Comparison of ENCODE assay signal across 8 mouse cellular contexts in the genomic region with DNA sequence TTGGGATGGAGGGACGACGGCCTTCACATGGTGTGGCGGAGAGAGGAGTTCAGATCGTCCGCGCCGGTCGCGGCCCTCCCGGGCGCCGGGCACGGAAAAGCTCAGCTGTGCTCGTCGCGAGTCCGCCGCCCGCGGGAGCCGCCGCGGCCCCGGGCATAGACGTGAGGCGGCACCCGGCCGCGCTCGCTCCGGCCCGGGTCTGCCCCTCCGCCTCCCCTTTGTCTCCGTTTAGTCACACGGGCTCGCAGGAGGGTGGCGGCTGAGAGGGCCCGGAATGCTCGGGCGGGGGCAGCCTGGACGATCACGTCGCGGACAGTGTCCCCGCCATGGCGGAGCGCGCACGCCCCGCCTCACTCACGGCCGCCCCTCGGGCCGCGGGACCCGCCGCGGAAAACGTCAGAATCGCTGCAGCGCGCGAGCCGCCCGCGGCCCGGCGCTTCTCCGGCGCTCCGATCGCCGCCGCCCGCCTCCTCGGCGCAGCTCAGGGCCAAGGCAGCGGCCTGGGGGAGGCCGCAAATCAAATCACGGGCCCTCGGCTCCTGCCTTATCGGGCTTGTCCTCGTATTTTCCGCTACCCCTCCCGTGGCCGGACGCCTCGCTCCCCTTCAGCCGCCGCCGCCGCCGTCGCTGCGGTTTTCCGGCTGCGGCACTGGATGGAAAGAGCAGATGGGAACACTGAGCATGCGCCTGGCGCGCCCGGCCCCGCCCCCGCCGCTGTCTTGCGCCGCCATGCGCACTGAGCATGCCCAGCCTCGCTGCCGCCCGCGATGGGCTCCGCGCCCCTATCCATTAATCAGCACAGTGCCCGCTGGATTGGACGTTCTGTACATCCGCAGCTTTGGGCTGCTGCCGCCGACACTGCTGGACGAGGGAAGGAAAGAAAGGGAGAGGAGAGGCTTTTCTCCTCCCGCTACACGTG. TPM values are rescaled to one million over a fixed set of nuclear protein-coding genes. Genes with fewer than 3 reads are reported as not detected.
DNase-seq lines count a peak whose midpoint lies in the region; ATAC-seq and TF ChIP-seq lines count a peak whose summit lies in the region.

A gene (minus strand): TSS at position 651 of the 919 bp plus-strand sequence.

- TF ChIP-seq CTCF in bone marrow, adult 2 months (IDR thresholded peaks at IDR 0.05; ENCODE audit: control insufficient read depth, insufficient read depth, low read length): no peak
- TF ChIP-seq CTCF in spleen, adult 2 months (IDR thresholded peaks at IDR 0.05; ENCODE audit: extremely low read depth, insufficient read depth, insufficient read length, insufficient replicate concordance): no peak

- H3K9me3 ChIP-seq in embryonic facial prominence, embryonic 14.5 days (ENCODE audit: control insufficient read depth, low read length): no peaks in the 10 kb centered on the region
- no peaks in the 10 kb centered on the region for H3K9me3 ChIP-seq in limb, embryonic 14.5 days (ENCODE audit: control insufficient read depth, low read length)
- no peaks in the 10 kb centered on the region for H3K9me3 ChIP-seq in midbrain, embryonic 16.5 days (replicated peaks; ENCODE audit: control insufficient read depth, low read length, poor library complexity, severe bottlenecking)

- peak within 1 kb of the TSS; percentile 92 for H3K4me3 ChIP-seq in bone marrow, adult 2 months (replicated peaks; ENCODE audit: control insufficient read depth, low read depth, low read length)
- H3K4me3 ChIP-seq in embryonic facial prominence, embryonic 14.5 days (ENCODE audit: low read depth, low read length): peak within 1 kb of the TSS; percentile 88
- peak within 1 kb of the TSS; percentile 95 for H3K4me3 ChIP-seq in limb, embryonic 14.5 days (replicated peaks; ENCODE audit: low read length)
- H3K4me3 ChIP-seq in midbrain, embryonic 16.5 days (ENCODE audit: low read depth, low read length): peak within 1 kb of the TSS; percentile 79
- H3K4me3 ChIP-seq in spleen, adult 2 months (ENCODE audit: extremely low read depth, insufficient read depth, insufficient read length): peak within 1 kb of the TSS; percentile 97

- H3K9ac ChIP-seq in embryonic facial prominence, embryonic 14.5 days (ENCODE audit: low read depth, low read length): peak within 1 kb of the TSS; percentile 94
- peak within 1 kb of the TSS; percentile 93 for H3K9ac ChIP-seq in limb, embryonic 14.5 days (ENCODE audit: low read depth, low read length, severe bottlenecking)
- peak within 1 kb of the TSS; percentile 89 for H3K9ac ChIP-seq in midbrain, embryonic 16.5 days (ENCODE audit: low read depth, low read length)

- no peaks in the 10 kb centered on the region for H3K27me3 ChIP-seq in embryonic facial prominence, embryonic 14.5 days (replicated peaks; ENCODE audit: control insufficient read depth, insufficient read depth, low read length)
- no peaks in the 10 kb centered on the region for H3K27me3 ChIP-seq in limb, embryonic 14.5 days (ENCODE audit: control insufficient read depth, insufficient read depth, low read length)
- no peaks in the 10 kb centered on the region for H3K27me3 ChIP-seq in midbrain, embryonic 16.5 days (ENCODE audit: control insufficient read depth, insufficient read depth, low read depth, low read length)
- H3K27me3 ChIP-seq in spleen, adult 2 months (ENCODE audit: control insufficient read depth, insufficient read depth, low read length): no peaks in the 10 kb centered on the region

- peak within 1 kb of the TSS; percentile 91 for H3K27ac ChIP-seq in bone marrow, adult 2 months (ENCODE audit: control insufficient read depth, insufficient read depth, low read depth, low read length, poor library complexity)
- H3K27ac ChIP-seq in embryonic facial prominence, embryonic 14.5 days (replicated peaks; ENCODE audit: low read depth, low read length): peak within 1 kb of the TSS; percentile 96
- peak within 1 kb of the TSS; percentile 95 for H3K27ac ChIP-seq in limb, embryonic 14.5 days (replicated peaks; ENCODE audit: low read depth, low read length)
- H3K27ac ChIP-seq in midbrain, embryonic 16.5 days (ENCODE audit: low read length): peak within 1 kb of the TSS; percentile 98
- peak within 1 kb of the TSS; percentile 94 for H3K27ac ChIP-seq in spleen, adult 2 months (ENCODE audit: insufficient read depth, low read length)

- peak; percentile 88 for TF ChIP-seq POLR2A in bone marrow, adult 2 months (IDR thresholded peaks at IDR 0.05; ENCODE audit: borderline replicate concordance, control insufficient read depth, low read depth, low read length)
- peak; percentile 39; the same call in 1 of the 2 replicates for TF ChIP-seq POLR2A in limb, embryonic 14.5 days (IDR thresholded peaks at IDR 0.05; ENCODE audit: borderline replicate concordance, extremely low read depth, insufficient read depth, insufficient read length)
- no peak; the same call in 1 of the 2 replicates for TF ChIP-seq POLR2A in spleen, adult 2 months (IDR thresholded peaks at IDR 0.05; ENCODE audit: low read depth, low read length)

- ATAC-seq in embryonic facial prominence, embryonic 14.5 days (ENCODE audit: low read depth): peak; percentile 97
- peak; percentile 96 for ATAC-seq in limb, embryonic 14.5 days (ENCODE audit: low FRiP score, low read depth)
- ATAC-seq in midbrain, embryonic 16.5 days: peak; percentile 98

- H3K36me3 ChIP-seq in embryonic facial prominence, embryonic 14.5 days (ENCODE audit: control insufficient read depth, insufficient read depth, low read length): no peaks in the 10 kb centered on the region
- no peaks in the 10 kb centered on the region for H3K36me3 ChIP-seq in limb, embryonic 14.5 days (ENCODE audit: control insufficient read depth, insufficient read depth, low read length)
- H3K36me3 ChIP-seq in midbrain, embryonic 16.5 days (ENCODE audit: control insufficient read depth, insufficient read depth, low read length): no peaks in the 10 kb centered on the region
- H3K36me3 ChIP-seq in spleen, adult 2 months (ENCODE audit: control insufficient read depth, insufficient read depth, low read length): no peaks in the 10 kb centered on the region

- no peaks in the 10 kb centered on the region; the same call in 1 of the 2 replicates for H3K4me1 ChIP-seq in bone marrow, adult 2 months (ENCODE audit: control insufficient read depth, insufficient read depth, low read length)
- peaks cover 11% of the 10 kb centered on the region for H3K4me1 ChIP-seq in embryonic facial prominence, embryonic 14.5 days (ENCODE audit: control insufficient read depth, insufficient read depth, low read length)
- H3K4me1 ChIP-seq in limb, embryonic 14.5 days (ENCODE audit: control insufficient read depth, insufficient read depth, low read length): peaks cover 25% of the 10 kb centered on the region
- peaks cover 34% of the 10 kb centered on the region for H3K4me1 ChIP-seq in midbrain, embryonic 16.5 days (ENCODE audit: control insufficient read depth, insufficient read depth, low read length)
- peaks cover 3% of the 10 kb centered on the region for H3K4me1 ChIP-seq in spleen, adult 2 months (ENCODE audit: control insufficient read depth, insufficient read depth, insufficient read length)

- DNase-seq in A20 (ENCODE audit: low read depth, low spot score): peak; percentile 95
- DNase-seq in embryonic facial prominence, embryonic 14.5 days (ENCODE audit: low spot score): peak; percentile 95
- DNase-seq in heart, adult 8-10 months (ENCODE audit: low spot score): peak; percentile 92
- peak; percentile 96 for DNase-seq in kidney, adult 9 months
- DNase-seq in limb, embryonic 14.5 days (ENCODE audit: low spot score): peak; percentile 93
- peak; percentile 70 to 91 for DNase-seq in spleen, adult 2 months (ENCODE audit: low read depth in 1 of 2, low spot score in 2 of 2)

- under 1% methylated on average over 120 of the region's 121 CpGs for WGBS in bone marrow, adult 2 months
- under 1% methylated on average over 49 of the region's 121 CpGs for WGBS in embryonic facial prominence, embryonic 14.5 days
- WGBS in limb, embryonic 14.5 days: under 1% methylated on average over 61 of the region's 121 CpGs
- under 1% methylated on average over 98 of the region's 121 CpGs for WGBS in midbrain, embryonic 16.5 days
- under 1% methylated on average over 121 of the region's 121 CpGs for WGBS in spleen, adult 2 months

- H3K4me2 ChIP-seq in embryonic facial prominence, embryonic 14.5 days (ENCODE audit: low read depth, low read length): peak within 1 kb of the TSS; percentile 71
- peak within 1 kb of the TSS; percentile 70 for H3K4me2 ChIP-seq in limb, embryonic 14.5 days (replicated peaks; ENCODE audit: low read depth, low read length, severe bottlenecking)
- peak within 1 kb of the TSS; percentile 96 for H3K4me2 ChIP-seq in midbrain, embryonic 16.5 days (ENCODE audit: low read length)

RNA-seq across cellular contexts. Expression of the gene that starts here (rescaled TPM):
- polyA plus RNA-seq in bone marrow, adult 2 months (2011; ENCODE audit: insufficient read depth, insufficient read length, low replicate concordance, missing spikeins): 17.9 and 19.6 TPM in 2 replicates
- polyA plus RNA-seq in embryonic facial prominence, embryonic 14.5 days (2014; fragmentation: Nextera tagmentation; extraction: Ambion mirVana): 18.4 and 20.3 TPM in 2 replicates
- 10 to 100 TPM; 17.7 to 24.0 (median 19.5) TPM for total RNA-seq in heart, adult 8-10 months (2022)
- polyA plus RNA-seq in limb, embryonic 14.5 days (2012; rRNA removed): 13.7 and 15.0 TPM in 2 replicates
- 17.2 and 17.7 TPM in 2 replicates for polyA plus RNA-seq in limb, embryonic 14.5 days (2014; fragmentation: Nextera tagmentation; extraction: Ambion mirVana)
- polyA plus RNA-seq in midbrain, embryonic 16.5 days (2015; fragmentation: Nextera tagmentation; extraction: Ambion mirVana): 27.2 and 32.3 TPM in 2 replicates
- polyA plus RNA-seq in spleen, adult 2 months (2012; rRNA removed): 4.3 and 5.3 TPM in 2 replicates

Comparison
In these comparisons a context has a peak if more than half of its experiments do, and no peak if none do; other contexts are left out.
1. Peak in every context shown above with its lines: DNase-seq, ATAC-seq, H3K4me3 ChIP-seq and H3K27ac ChIP-seq.